Mouse (Mus musculus): ENCODE measurements around the gene Qrfp.

- TF ChIP-seq POLR2A (IDR thresholded peaks at IDR 0.05; ENCODE audit: control insufficient read depth, low read depth, low read length) = no peak
- peak; percentile 65; the same call in 1 of the 2 replicates for TF ChIP-seq CTCF (IDR thresholded peaks at IDR 0.05; ENCODE audit: control insufficient read depth, insufficient read depth, insufficient replicate concordance, low read depth, low read length)
Measured at GRCm38 (mm10) chr2:31815367-31815766, 5.0 kb upstream of the Qrfp start.

All from testis, adult 2 months (tissue).